In the genomic region with DNA sequence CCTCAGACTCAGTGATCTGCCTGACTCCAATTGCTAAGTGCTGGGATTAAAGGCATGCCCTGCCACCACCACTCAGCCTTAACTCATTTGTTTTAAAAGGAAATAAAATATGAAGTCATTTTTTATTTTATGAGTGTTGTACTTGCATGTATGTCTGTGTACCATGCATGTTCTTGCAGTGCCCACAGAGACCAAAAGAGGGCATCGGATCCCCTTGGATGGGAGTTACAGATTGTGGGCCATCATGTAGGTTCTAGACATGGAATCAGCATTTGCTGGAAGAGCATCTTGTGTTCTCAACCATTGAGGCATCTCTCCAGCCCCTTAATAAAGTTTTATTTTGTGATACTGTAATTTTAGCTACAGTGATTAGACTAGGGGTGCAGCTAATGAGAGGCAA, we compare ENCODE assay signal across 9 mouse cellular contexts. TPM values are rescaled to one million over a fixed set of nuclear protein-coding genes. Genes with fewer than 3 reads are reported as not detected.
DNase-seq lines count a peak whose midpoint lies in the region; ATAC-seq lines count a peak whose summit lies in the region.
"Had no signal": no experiment of that assay in that cellular context is flagged by ENCODE, and none has a peak within 500 bp of the region (broad histone marks: within the 10 kb centered on the region; RNA-seq: fewer than 3 reads in every experiment).

No protein-coding gene starts in this region.

- no peak for ATAC-seq in embryonic facial prominence, embryonic 11.5 days (replicated peaks; ENCODE audit: insufficient number of reproducible peaks, low FRiP score, low TSS enrichment, low read depth)
- ATAC-seq in liver, embryonic 15.5 days (ENCODE audit: insufficient read depth): no peak
- ATAC-seq in erythroblast, adult 5-6 weeks (replicated peaks; ENCODE audit: low FRiP score, poor library complexity, severe bottlenecking): no peak
- ATAC-seq in megakaryocyte-erythroid progenitor cell, adult 5-6 weeks (replicated peaks; ENCODE audit: low FRiP score, low TSS enrichment, poor library complexity, severe bottlenecking): no peak
- ATAC-seq: midbrain, embryonic 15.5 days had no signal

- no peak overlapping the region for H3K4me3 ChIP-seq in embryonic facial prominence, embryonic 11.5 days (ENCODE audit: low read depth, low read length)
- no peak overlapping the region for H3K4me3 ChIP-seq in embryonic facial prominence, embryonic 10.5 days
- H3K4me3 ChIP-seq in liver, embryonic 15.5 days (replicated peaks): no peak overlapping the region
- H3K4me3 ChIP-seq: midbrain, embryonic 15.5 days had no signal

- H3K4me1 ChIP-seq in embryonic facial prominence, embryonic 11.5 days (ENCODE audit: control insufficient read depth, insufficient read depth, low read length): no peaks in the 10 kb centered on the region
- H3K4me1 ChIP-seq in embryonic facial prominence, embryonic 10.5 days: peaks cover 16% of the 10 kb centered on the region
- peaks cover 27% of the 10 kb centered on the region for H3K4me1 ChIP-seq in liver, embryonic 15.5 days (replicated peaks)

- H3K9me3 ChIP-seq in embryonic facial prominence, embryonic 11.5 days (replicated peaks; ENCODE audit: control insufficient read depth, low read length): no peaks in the 10 kb centered on the region
- no peaks in the 10 kb centered on the region for H3K9me3 ChIP-seq in embryonic facial prominence, embryonic 10.5 days
- H3K9me3 ChIP-seq in liver, embryonic 15.5 days (replicated peaks): no peaks in the 10 kb centered on the region
- H3K9me3 ChIP-seq: midbrain, embryonic 15.5 days had no signal

- no peak overlapping the region for H3K4me2 ChIP-seq in embryonic facial prominence, embryonic 11.5 days (ENCODE audit: low read depth, low read length)
- H3K4me2 ChIP-seq in liver, embryonic 15.5 days: peak overlapping the region; percentile 66; the same call in 1 of the 2 replicates
- H3K4me2 ChIP-seq: midbrain, embryonic 15.5 days had no signal

- H3K27me3 ChIP-seq in embryonic facial prominence, embryonic 11.5 days (ENCODE audit: control insufficient read depth, insufficient read depth, low read length): no peaks in the 10 kb centered on the region
- no peaks in the 10 kb centered on the region for H3K27me3 ChIP-seq in embryonic facial prominence, embryonic 10.5 days (replicated peaks; ENCODE audit: low read depth, poor library complexity, severe bottlenecking)
- no peaks in the 10 kb centered on the region for H3K27me3 ChIP-seq in liver, embryonic 15.5 days
- H3K27me3 ChIP-seq: midbrain, embryonic 15.5 days had no signal

- H3K9ac ChIP-seq in embryonic facial prominence, embryonic 11.5 days (replicated peaks; ENCODE audit: low read length): no peak overlapping the region
- H3K9ac ChIP-seq in liver, embryonic 15.5 days: no peak overlapping the region
- H3K9ac ChIP-seq: midbrain, embryonic 15.5 days had no signal

- 90% methylated on average over 1 of the region's 1 CpGs for WGBS in embryonic facial prominence, embryonic 11.5 days
- 92% methylated on average over 1 of the region's 1 CpGs for WGBS in embryonic facial prominence, embryonic 10.5 days
- 91% methylated on average over 1 of the region's 1 CpGs for WGBS in liver, embryonic 15.5 days (ENCODE audit: insufficient replicate concordance)

- H3K36me3 ChIP-seq in embryonic facial prominence, embryonic 11.5 days (replicated peaks; ENCODE audit: control insufficient read depth, insufficient read depth, low read depth, low read length): no peaks in the 10 kb centered on the region
- H3K36me3 ChIP-seq in embryonic facial prominence, embryonic 10.5 days (replicated peaks): peaks cover 59% of the 10 kb centered on the region
- peaks cover 39% of the 10 kb centered on the region for H3K36me3 ChIP-seq in liver, embryonic 15.5 days (replicated peaks)

- peak; percentile 16 for DNase-seq in embryonic facial prominence, embryonic 11.5 days (ENCODE audit: low spot score)
- no peak for DNase-seq in embryonic facial prominence, embryonic 10.5 days (ENCODE audit: low spot score)
- DNase-seq in right cerebral cortex, postnatal 4 days: peak; percentile 18
- no peak for DNase-seq in right cerebral cortex, adult 2 months (ENCODE audit: low spot score in 2 of 2)
- no peak for DNase-seq in left cerebral cortex, adult 18-20 months (ENCODE audit: low spot score in 2 of 2)

- no peak overlapping the region for H3K27ac ChIP-seq in embryonic facial prominence, embryonic 11.5 days (replicated peaks; ENCODE audit: low read depth, low read length)
- no peak overlapping the region for H3K27ac ChIP-seq in embryonic facial prominence, embryonic 10.5 days (replicated peaks)
- H3K27ac ChIP-seq in liver, embryonic 15.5 days (replicated peaks): no peak overlapping the region
- H3K27ac ChIP-seq: midbrain, embryonic 15.5 days had no signal

RNA-seq across cellular contexts. Expression of gene Eif2s1, which starts 3.8 kb away (rescaled TPM):
- polyA plus RNA-seq in embryonic facial prominence, embryonic 11.5 days (2014; fragmentation: Nextera tagmentation; extraction: Ambion mirVana): 289 and 292 TPM in 2 replicates
- polyA plus RNA-seq in embryonic facial prominence, embryonic 10.5 days (2016; fragmentation: Nextera tagmentation; extraction: Ambion mirVana): 310 and 316 TPM in 2 replicates
- polyA plus RNA-seq in liver, embryonic 15.5 days (2015; fragmentation: Nextera tagmentation; extraction: Ambion mirVana): 166 and 171 TPM in 2 replicates
- 55.4 and 106 TPM in 2 replicates for total RNA-seq in erythroblast, adult 5-6 weeks (2015; ENCODE audit: low replicate concordance)
- total RNA-seq in erythroblast, adult 5-6 weeks (2017; ENCODE audit: low replicate concordance): 34.9 and 45.3 TPM in 2 replicates
- 10 to 100 TPM; 48.9 to 52.7 TPM for total RNA-seq in left cerebral cortex, adult 18-20 months (2021)
- 88.2 and 99.2 TPM in 2 replicates for total RNA-seq in megakaryocyte-erythroid progenitor cell, adult 5-6 weeks (2014; fragmentation: Nextera tagmentation)
- 137 and 156 TPM in 2 replicates for total RNA-seq in megakaryocyte-erythroid progenitor cell, adult 5-6 weeks (2017)

RNA-seq across cellular contexts. Expression of gene Atp6v1d, which starts 4.0 kb away (rescaled TPM):
- polyA plus RNA-seq in embryonic facial prominence, embryonic 11.5 days (2014; fragmentation: Nextera tagmentation; extraction: Ambion mirVana): 93.7 and 109 TPM in 2 replicates
- 67.7 and 67.9 TPM in 2 replicates for polyA plus RNA-seq in embryonic facial prominence, embryonic 10.5 days (2016; fragmentation: Nextera tagmentation; extraction: Ambion mirVana)
- 23.8 and 24.4 TPM in 2 replicates for polyA plus RNA-seq in liver, embryonic 15.5 days (2015; fragmentation: Nextera tagmentation; extraction: Ambion mirVana)
- total RNA-seq in erythroblast, adult 5-6 weeks (2015; ENCODE audit: low replicate concordance): 52.5 and 69.0 TPM in 2 replicates
- 22.2 and 35.0 TPM in 2 replicates for total RNA-seq in erythroblast, adult 5-6 weeks (2017; ENCODE audit: low replicate concordance)
- total RNA-seq in left cerebral cortex, adult 18-20 months (2021): 100 to 1,000 TPM; 301 to 302 TPM
- total RNA-seq in megakaryocyte-erythroid progenitor cell, adult 5-6 weeks (2014; fragmentation: Nextera tagmentation): 53.3 and 74.5 TPM in 2 replicates
- total RNA-seq in megakaryocyte-erythroid progenitor cell, adult 5-6 weeks (2017): 15.3 and 27.9 TPM in 2 replicates

RNA-seq across cellular contexts. Expression of gene Plek2, which starts 41.3 kb away (rescaled TPM):
- 3.2 and 3.4 TPM in 2 replicates for polyA plus RNA-seq in embryonic facial prominence, embryonic 11.5 days (2014; fragmentation: Nextera tagmentation; extraction: Ambion mirVana)
- 2.1 and 3.2 TPM in 2 replicates for polyA plus RNA-seq in embryonic facial prominence, embryonic 10.5 days (2016; fragmentation: Nextera tagmentation; extraction: Ambion mirVana)
- polyA plus RNA-seq in liver, embryonic 15.5 days (2015; fragmentation: Nextera tagmentation; extraction: Ambion mirVana): 41.4 and 46.1 TPM in 2 replicates
- 6.7 TPM in 1 of 2 replicates, not detected in the other for total RNA-seq in erythroblast, adult 5-6 weeks (2015; ENCODE audit: low replicate concordance)
- total RNA-seq in erythroblast, adult 5-6 weeks (2017; ENCODE audit: low replicate concordance): 2.6 and 5.3 TPM in 2 replicates
- under 1 TPM; 0.21 to 0.30 TPM for total RNA-seq in left cerebral cortex, adult 18-20 months (2021)
- total RNA-seq in megakaryocyte-erythroid progenitor cell, adult 5-6 weeks (2014; fragmentation: Nextera tagmentation): 2.2 TPM in 1 of 2 replicates, not detected in the other
- total RNA-seq in megakaryocyte-erythroid progenitor cell, adult 5-6 weeks (2017): 0.66 TPM in 1 of 2 replicates, not detected in the other

Comparison
In these comparisons a context has a peak if more than half of its experiments do, and no peak if none do; other contexts are left out.
1. DNase-seq: peak in embryonic facial prominence, embryonic 11.5 days (single experiment) and right cerebral cortex, postnatal 4 days (single experiment); none in embryonic facial prominence, embryonic 10.5 days (single experiment), right cerebral cortex, adult 2 months (0 of 2) and left cerebral cortex, adult 18-20 months (0 of 2).
2. RNA of gene Atp6v1d, which starts 4.0 kb away (total RNA-seq): 301 to 302 TPM in left cerebral cortex, adult 18-20 months; 15.3 to 74.5 TPM in megakaryocyte-erythroid progenitor cell, adult 5-6 weeks and 22.2 to 69.0 TPM in erythroblast, adult 5-6 weeks; every median in the first group is over 4 times any median in the second.